Mouse (Mus musculus) left cerebral cortex, postnatal 14 days (tissue): ENCODE measurements around the gene Paqr7. TPM values are rescaled to one million over a fixed set of nuclear protein-coding genes. Genes with fewer than 3 reads are reported as not detected.
"Not testable (repeated sequence)": the region's sequence is repeated elsewhere in the genome, so short reads cannot be mapped to it uniquely, and the experiment has no call there.

ENCODE experiments used
- DNase-seq, 2 experiments: peaks; one replicate each; pipeline ENCODE4 v3.0.0; 2021 to 2022; ENCODE audit warnings: low spot score in 2 of 2, mixed read lengths in 1 of 2
- intact Hi-C: fragments of 180-260 bp; cut with DNase I; formaldehyde crosslinking; loops from one replicate; pipeline ENCODE4 v1.15.1; 2025
- total RNA-seq, 2 experiments: library from RNA; stranded (reverse); gene quantifications; 2 replicates each; pipeline ENCODE4 v1.2.3; 2021

Gene Paqr7
- total RNA-seq, 2 experiments from 2014 or later = 54.6 to 55.8 TPM

- intact Hi-C loops = loop anchor here (2.0 kb wide), 1 partner anchor 72 kb away; the partner anchor contains the start of gene Pafah2
- peak; percentile 94 to 96 for DNase-seq
These were observed 27.8 kb upstream of the Paqr7 start for GRCm38 (mm10) chr4:134468578-134469266.

DNA sequence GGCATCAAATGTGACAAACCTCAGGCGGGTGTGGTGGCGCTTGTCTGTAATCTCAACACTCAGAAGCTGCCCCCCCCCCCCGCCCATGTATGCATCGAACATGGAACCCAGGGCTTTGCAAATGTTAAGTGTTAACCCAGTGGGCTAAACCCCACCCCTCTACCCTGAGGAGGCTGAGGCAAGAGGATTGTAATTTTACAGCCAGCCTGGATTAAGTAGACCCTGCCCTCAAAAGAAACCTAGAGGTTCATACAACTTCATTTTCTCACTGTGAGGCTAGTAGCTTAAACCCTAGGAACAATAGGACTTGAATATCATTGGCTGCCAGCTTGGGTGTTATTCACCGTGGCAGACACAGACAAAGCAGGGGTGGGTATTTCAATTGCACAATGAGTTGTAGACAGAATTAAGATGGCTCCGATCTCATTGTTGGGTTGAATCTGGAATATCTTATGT is 27.1 kb upstream of the Paqr7 start:
- no peak for DNase-seq
- intact Hi-C loops = loop anchor here (2.0 kb wide), 1 partner anchor 73 kb away; the partner anchor contains the start of gene Pafah2

DNA sequence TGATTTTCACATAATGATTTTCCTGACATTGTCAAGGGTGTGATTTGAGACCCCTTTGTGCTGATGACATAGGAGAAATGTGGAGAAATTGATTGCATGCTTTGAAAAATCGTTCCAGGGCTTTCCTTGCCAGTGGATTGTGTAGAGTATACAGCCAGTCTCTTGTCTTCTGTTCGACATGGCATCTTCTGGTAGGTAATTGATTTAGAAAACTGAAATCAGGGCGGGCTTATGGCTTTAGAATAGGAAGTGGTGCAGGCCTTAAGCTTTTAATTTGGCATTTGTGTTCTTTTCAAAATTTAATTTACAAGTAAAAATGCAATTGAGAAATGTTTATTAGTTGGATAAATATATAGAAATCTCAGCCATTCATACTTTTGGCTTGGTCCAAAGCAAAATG is 26.5 kb upstream of the Paqr7 start:
- DNase-seq = no peak
- intact Hi-C loops = loop anchor here (2.0 kb wide), 1 partner anchor 73 kb away; the partner anchor contains the start of gene Pafah2

DNA sequence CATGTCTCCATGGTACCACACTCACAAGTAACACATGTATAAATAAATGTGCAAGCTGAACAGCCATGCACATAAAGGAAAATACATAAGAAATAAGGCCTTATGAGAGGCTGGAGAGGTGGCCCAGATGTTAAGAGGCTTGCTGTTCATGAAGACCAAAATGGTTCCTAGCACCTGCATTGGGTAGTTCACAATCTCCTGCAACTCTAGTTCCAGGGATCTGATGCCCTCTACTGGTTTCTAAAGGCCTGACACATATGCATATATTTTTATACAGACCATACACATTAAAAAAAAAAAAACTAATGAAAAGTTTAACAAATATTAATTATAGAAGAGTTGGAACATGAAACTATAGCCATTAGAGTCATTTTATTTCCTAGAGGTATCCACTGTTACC is 25.0 kb upstream of the Paqr7 start:
- intact Hi-C loops = no loop called here
- no peak for DNase-seq

DNA sequence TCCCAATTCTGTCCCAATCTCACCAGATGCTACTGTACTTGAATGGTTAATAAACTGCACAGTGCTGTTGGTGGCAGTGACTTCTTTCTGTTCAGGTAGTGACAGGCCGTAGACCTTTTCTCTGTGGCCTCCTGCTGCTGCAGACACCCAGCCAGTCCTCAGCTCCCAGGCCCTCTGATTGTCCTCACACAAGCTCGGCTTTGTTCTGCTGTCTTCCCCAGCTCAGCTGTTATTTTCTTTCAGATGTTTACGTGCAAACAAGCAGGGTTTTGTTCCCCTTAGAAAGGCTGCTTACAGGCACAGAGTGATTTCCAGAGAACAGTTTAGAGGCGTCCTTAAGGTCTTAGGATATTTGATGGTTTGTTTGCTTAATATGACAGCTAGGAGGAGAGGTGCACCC is 22.7 kb upstream of the Paqr7 start:
- intact Hi-C loops = no loop called here
- DNase-seq = no peak

- no peak for DNase-seq
- intact Hi-C loops = no loop called here
These were observed 22.3 kb upstream of the Paqr7 start for GRCm38 (mm10) chr4:134474240-134474639.

GRCm38 (mm10) chr4:134476899-134477298 is 19.6 kb upstream of the Paqr7 start:
- DNase-seq = no peak
- intact Hi-C loops = no loop called here

DNA sequence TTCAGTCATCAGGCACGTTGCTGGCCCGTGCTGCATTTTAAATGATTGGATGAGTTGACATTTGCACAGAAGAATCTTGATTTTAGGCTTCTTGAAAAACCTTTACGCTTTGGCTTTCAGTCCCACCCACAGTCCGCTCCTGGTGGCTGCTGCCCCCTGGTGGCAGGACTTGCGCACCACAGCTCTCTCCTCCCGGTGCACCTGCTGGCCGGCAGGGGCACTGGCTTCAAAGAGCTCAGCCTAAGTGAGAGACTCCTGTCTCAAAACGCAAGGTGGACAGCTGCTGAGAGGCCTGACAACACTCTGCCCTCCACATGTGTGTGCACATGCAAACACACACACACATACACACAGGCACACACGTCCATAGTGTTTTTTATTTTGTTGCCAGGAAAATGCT is 18.5 kb upstream of the Paqr7 start:
- DNase-seq = peak; percentile 92 to 94
- intact Hi-C loops = loop anchor here (1.0 kb wide), 1 partner anchor 83 kb away; no protein-coding TSS in a partner anchor

- intact Hi-C loops = no loop called here
- no peak for DNase-seq
These were observed 16.7 kb upstream of the Paqr7 start for GRCm38 (mm10) chr4:134479839-134480238.

DNA sequence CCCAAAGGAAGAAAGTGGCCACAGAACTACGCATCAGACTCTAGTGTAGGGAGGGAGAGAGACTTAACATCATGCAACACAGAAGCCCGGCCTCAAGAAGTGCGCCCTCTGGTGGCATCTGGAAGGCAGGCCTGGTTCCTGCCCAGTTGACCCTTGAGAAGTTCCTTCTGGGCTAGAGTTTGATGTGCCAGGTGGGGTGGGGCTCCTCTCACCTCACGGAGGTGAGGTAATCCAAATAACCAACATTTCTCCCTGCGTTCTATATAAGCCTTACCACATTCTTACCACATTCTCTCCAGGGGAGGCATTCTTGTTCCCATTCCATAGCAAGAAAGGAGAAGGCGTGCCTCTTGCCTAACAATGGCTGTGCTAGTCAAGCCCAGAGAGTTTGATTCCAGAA is 15.6 kb upstream of the Paqr7 start:
- intact Hi-C loops = no loop called here
- DNase-seq = peak in 1 of 2 experiments; percentile 80

GRCm38 (mm10) chr4:134481270-134481669 is 15.2 kb upstream of the Paqr7 start:
- intact Hi-C loops = no loop called here

GRCm38 (mm10) chr4:134482442-134482841 is 14.1 kb upstream of the Paqr7 start:
- DNase-seq = no peak
- intact Hi-C loops = no loop called here

More at GRCm38 (mm10) chr4:134481270-134481669, 15.2 kb upstream of the Paqr7 start:
- no peak for DNase-seq

DNA sequence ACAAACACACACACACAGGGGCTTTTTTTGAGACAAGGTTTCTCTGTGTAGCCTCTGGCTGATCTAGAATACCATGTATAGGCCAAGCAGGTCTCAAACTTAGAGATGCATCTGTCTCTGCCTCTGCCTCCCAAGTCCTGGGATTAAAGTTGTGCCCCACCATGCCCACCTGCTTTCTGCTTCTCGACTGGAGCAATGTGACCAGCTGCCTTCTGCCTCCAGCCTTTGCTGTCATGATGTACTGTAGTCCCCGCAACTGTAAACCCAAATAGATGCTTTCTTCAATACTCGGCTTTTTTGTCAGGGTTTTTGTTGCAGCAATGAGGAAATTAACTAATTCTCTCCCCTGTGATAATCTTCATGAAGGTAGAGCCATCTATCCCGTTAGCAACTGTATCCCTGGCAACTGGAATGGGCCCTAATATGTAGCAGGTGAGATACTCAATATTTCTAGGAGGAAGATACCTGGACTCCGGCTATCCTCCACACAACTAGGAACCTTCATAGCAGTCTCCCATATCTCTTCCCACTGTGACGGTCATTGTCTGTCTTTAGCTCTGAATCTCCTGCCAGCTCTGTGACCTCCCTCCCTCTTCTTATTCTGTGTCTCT is 13.3 kb upstream of the Paqr7 start:
- DNase-seq = no peak
- intact Hi-C loops = no loop called here

GRCm38 (mm10) chr4:134483696-134484095 is 12.8 kb upstream of the Paqr7 start:
- no peak for DNase-seq
- intact Hi-C loops = no loop called here

DNA sequence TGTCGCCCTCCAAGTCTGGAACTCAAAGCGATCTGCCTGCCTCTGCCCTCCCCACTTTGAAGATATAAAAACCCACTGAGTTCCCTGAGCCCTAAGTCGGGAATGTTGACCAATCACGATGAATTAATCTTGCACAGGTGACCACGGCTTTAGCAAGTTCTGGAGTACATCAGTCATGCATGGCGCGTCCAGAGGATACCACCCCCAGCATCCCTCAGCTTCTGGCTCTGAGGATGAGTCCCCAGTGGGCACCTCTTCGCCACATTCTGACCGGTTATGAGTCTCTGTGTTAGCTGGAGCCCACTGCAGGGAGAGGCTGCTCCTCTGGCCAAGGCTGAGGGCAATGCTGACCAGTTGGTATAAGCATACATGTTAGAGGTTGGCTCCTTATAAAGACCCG is 12.3 kb upstream of the Paqr7 start:
- intact Hi-C loops = no loop called here
- no peak for DNase-seq

DNA sequence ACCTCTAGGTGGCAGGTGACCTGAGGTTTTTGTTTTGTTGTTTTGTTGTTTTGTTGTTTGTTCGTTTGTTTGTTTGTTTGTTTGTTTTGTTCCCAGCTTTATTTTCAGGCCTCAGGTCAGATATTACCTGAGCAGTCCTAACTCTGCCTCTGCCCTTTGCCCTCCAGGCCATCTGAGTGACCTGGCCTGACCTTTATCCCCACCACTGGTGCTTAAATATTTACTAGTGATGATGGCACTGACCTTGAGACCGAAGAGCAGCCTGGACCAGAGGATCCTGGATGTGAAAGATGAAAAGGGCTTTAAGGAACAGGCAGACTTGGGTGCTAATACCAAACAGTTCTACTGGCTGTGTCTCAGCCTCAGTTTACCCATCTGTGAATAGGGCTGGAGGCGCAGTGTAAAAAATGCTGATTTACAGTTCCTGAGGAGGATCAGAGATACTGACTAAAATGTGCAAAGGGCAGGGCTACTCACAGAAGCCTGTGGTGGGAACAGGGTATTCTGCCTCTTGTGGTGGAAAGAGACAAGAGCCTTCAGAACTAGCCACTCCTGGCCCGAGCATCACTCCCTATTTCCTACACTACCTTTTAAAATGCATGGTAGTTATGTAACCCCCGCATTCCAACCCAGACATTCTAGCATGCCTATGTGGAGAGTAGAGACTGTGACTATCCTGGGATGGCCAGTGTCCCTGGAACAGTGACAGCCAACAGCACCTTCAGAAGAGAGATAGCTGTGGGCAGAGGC is 11.2 kb upstream of the Paqr7 start:
- intact Hi-C loops = no loop called here
- no peak for DNase-seq

- intact Hi-C loops = no loop called here
- DNase-seq = no peak
These were observed 8.3 kb upstream of the Paqr7 start for GRCm38 (mm10) chr4:134488211-134488610.

- DNase-seq = no peak
- intact Hi-C loops = no loop called here
These were observed 6.4 kb upstream of the Paqr7 start for GRCm38 (mm10) chr4:134489986-134490665.

GRCm38 (mm10) chr4:134491716-134492115 is 4.8 kb upstream of the Paqr7 start:
- DNase-seq = no peak
- intact Hi-C loops = no loop called here

- DNase-seq, intact Hi-C loops: not testable (repeated sequence)
These were observed 2.3 kb upstream of the Paqr7 start for GRCm38 (mm10) chr4:134494161-134494560.
